Mouse (Mus musculus) kidney, embryonic 16.5 days (tissue): ENCODE data around the gene Narfl. TPM values are rescaled to one million over a fixed set of nuclear protein-coding genes. Genes with fewer than 3 reads are reported as not detected.
A peak's percentile ranks its signal among the peaks of the same experiment; 100 is the strongest.
"Not testable (repeated sequence)": the region's sequence is repeated elsewhere in the genome, so short reads cannot be mapped to it uniquely, and the experiment has no call there.

Experiments used
- ATAC-seq: fragments of 200-750 bp; cut with Nextera tagmentation; 2 replicates; pipeline ENCODE4 v1.8.0; 2017; ENCODE audit warnings: moderate TSS enrichment; ENCODE audit not compliant: low FRiP score, low TSS enrichment
- H3K27ac ChIP-seq: fragments of 300-500 bp; sonication (generic); 2 replicates; pipeline ENCODE4 v1.5.1; 2014; ENCODE audit warnings: low read length
- H3K27me3 ChIP-seq: fragments of 300-500 bp; sonication (generic); 2 replicates; pipeline ENCODE4 v1.6.1; 2014; ENCODE audit warnings: low read length, control low read depth, mixed read lengths; ENCODE audit not compliant: insufficient read depth
- H3K36me3 ChIP-seq: fragments of 300-500 bp; sonication (generic); 2 replicates; pipeline ENCODE4 v1.6.1; 2014; ENCODE audit warnings: low read length, control low read depth, mixed read lengths; ENCODE audit not compliant: insufficient read depth
- H3K4me1 ChIP-seq: fragments of 300-500 bp; sonication (generic); 2 replicates; pipeline ENCODE4 v1.6.1; 2014; ENCODE audit warnings: low read length, control low read depth, mixed read lengths; ENCODE audit not compliant: insufficient read depth
- H3K4me2 ChIP-seq: fragments of 300-500 bp; sonication (generic); replicated peaks from 2 replicates; pipeline ENCODE4 v1.6.1; 2014; ENCODE audit warnings: low read depth, low read length
- H3K4me3 ChIP-seq: fragments of 300-500 bp; sonication (generic); 2 replicates; pipeline ENCODE4 v1.5.1; 2014; ENCODE audit warnings: mild to moderate bottlenecking, low read length
- H3K9ac ChIP-seq: fragments of 300-500 bp; sonication (generic); replicated peaks from 2 replicates; pipeline ENCODE4 v1.6.1; 2014; ENCODE audit warnings: low read length
- H3K9me3 ChIP-seq: fragments of 300-500 bp; sonication (generic); 2 replicates; pipeline ENCODE4 v1.6.1; 2016; ENCODE audit warnings: low read length, control low read depth
- WGBS: fragments of 180-500 bp; shearing (Covaris S2); extraction: QIAGEN DNeasy Blood & Tissue Kit; methylation state at CpG from one replicate; pipeline ENCODE4 v1.1.7; 2014; 5-methylcytosine and 5-hydroxymethylcytosine counted together
- polyA plus RNA-seq: library from polyadenylated mRNA; unstranded; fragments of >200 nt; fragmentation: Nextera tagmentation; extraction: Ambion mirVana; gene quantifications from 2 replicates; pipeline ENCODE4 v1.2.1, GENCODE M21; 2015

The Narfl gene
- polyA plus RNA-seq, 1 experiment from 2014 or later: 39.2 TPM

- Histone ChIP-seq H3K27ac (peak overlapping the region; percentile 58; the same call in 1 of the 2 replicates), H3K4me1 (peaks cover 53% of the 10 kb centered on the region), H3K27me3 (no peaks in the 10 kb centered on the region), H3K9me3 (no peaks in the 10 kb centered on the region), H3K4me3 (peak overlapping the region; percentile 72), H3K9ac (peak overlapping the region; percentile 81), H3K4me2 (peak overlapping the region; percentile 74), H3K36me3 (no peaks in the 10 kb centered on the region)
- ATAC-seq: no peak
- 1% methylated on average over 37 of the region's 37 CpGs for WGBS
Measured at GRCm38 (mm10) chr17:25796211-25796771, 22.7 kb downstream of the Narfl start.

DNA sequence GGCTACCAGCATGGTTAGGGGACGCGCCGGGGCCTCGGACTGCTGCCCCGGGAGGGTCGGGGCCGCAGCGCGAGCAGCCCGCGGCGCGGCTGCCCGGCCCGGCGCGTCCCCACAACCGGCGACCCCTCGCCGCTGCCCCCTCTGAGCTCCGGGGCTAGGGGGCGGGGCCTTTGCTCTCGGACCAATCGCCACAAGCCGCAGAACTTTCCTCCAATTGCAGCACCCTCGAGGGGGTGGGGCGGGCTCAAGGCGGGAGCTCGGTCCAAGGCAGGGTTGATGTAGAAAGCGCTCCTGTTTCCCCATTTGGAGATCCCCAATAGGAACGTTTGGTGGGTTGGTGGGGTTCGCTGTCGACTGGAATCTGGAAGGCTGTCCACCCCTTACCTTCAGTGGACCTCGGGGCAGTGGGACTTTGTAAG, 23.4 kb downstream of the Narfl start, which contains the start of gene Metrn:
Metrn (minus strand) TSS at position 186 of the 419 bp plus-strand sequence.
- WGBS: 0% methylated on average over 35 of the region's 35 CpGs
- Histone ChIP-seq H3K27ac (peak within 1 kb of the TSS; percentile 62), H3K9ac (peak within 1 kb of the TSS; percentile 81), H3K4me3 (peak within 1 kb of the TSS; percentile 72), H3K4me2 (peak within 1 kb of the TSS; percentile 74), H3K9me3 (no peaks in the 10 kb centered on the region), H3K4me1 (peaks cover 50% of the 10 kb centered on the region), H3K36me3 (no peaks in the 10 kb centered on the region), H3K27me3 (no peaks in the 10 kb centered on the region; the same call in 1 of the 2 replicates)
- peak; percentile 80 for ATAC-seq

DNA sequence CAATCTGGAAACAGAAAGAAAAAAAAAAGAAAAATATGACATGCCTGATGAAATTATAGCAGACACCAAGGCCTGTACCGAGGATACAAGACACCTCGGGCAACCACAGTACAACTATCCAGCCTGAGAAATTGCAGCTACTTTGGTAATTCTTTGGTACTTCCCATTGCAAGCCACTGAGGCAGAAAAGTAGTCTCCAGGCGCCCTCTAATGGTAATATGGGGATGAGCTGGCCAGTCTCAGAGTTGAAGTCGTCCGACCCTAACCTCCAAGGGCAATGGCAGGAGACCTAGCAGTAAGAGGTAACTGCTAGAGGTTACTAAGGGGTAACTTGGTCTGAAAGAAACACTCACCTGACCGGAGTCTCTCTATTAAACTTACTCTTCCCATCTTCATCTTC, 27.5 kb downstream of the Narfl start:
- H3K4me2 ChIP-seq: no peak overlapping the region
- H3K36me3 ChIP-seq: no peaks in the 10 kb centered on the region
- ATAC-seq: peak; percentile 37; the same call in 1 of the 2 replicates
- H3K4me1 ChIP-seq: peaks cover 12% of the 10 kb centered on the region
- no peaks in the 10 kb centered on the region for H3K9me3 ChIP-seq
- H3K27ac ChIP-seq: no peak overlapping the region
- peaks cover 15% of the 10 kb centered on the region for H3K27me3 ChIP-seq
- WGBS: 5% methylated on average over 6 of the region's 6 CpGs
- H3K9ac ChIP-seq: no peak overlapping the region
- no peak overlapping the region for H3K4me3 ChIP-seq

GRCm38 (mm10) chr17:25802825-25803517, 29.4 kb downstream of the Narfl start:
- H3K4me2 ChIP-seq: no peak overlapping the region
- H3K27me3 ChIP-seq: peaks cover 16% of the 10 kb centered on the region
- no peaks in the 10 kb centered on the region for H3K36me3 ChIP-seq
- no peaks in the 10 kb centered on the region for H3K4me1 ChIP-seq
- H3K9ac ChIP-seq: no peak overlapping the region
- WGBS: 8% methylated on average over 10 of the region's 10 CpGs
- no peak overlapping the region for H3K27ac ChIP-seq
- peak; percentile 23; the same call in 1 of the 2 replicates for ATAC-seq
- H3K4me3 ChIP-seq: no peak overlapping the region
- no peaks in the 10 kb centered on the region for H3K9me3 ChIP-seq

DNA sequence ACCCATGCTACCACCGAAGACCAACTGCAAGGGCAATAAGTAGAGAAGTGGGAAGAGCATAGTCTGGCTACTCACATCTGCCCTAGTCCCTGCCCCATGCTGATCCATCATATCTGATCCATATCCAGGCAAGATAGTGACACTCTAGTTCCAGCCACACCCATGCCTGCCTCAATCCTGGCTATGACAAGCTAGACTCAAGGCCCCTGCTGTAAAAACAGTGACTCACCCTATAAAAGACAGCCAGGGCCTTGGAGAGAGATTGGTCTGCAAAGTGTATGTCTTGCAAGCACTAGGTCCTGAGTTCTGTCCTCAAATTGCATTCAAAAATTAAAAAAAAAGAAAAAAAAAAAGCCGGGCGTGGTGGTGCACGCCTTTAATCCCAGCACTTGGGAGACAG, 32.9 kb downstream of the Narfl start:
- no peak overlapping the region for H3K9ac ChIP-seq
- H3K9me3 ChIP-seq: no peaks in the 10 kb centered on the region
- H3K4me2 ChIP-seq: no peak overlapping the region
- H3K4me1 ChIP-seq: peaks cover 10% of the 10 kb centered on the region; the same call in 1 of the 2 replicates
- no peaks in the 10 kb centered on the region for H3K36me3 ChIP-seq
- peaks cover 42% of the 10 kb centered on the region for H3K27me3 ChIP-seq
- no peak for ATAC-seq
- 80% methylated on average over 4 of the region's 4 CpGs for WGBS
- H3K4me3 ChIP-seq: no peak overlapping the region
- H3K27ac ChIP-seq: no peak overlapping the region

GRCm38 (mm10) chr17:25807452-25807851, 33.9 kb downstream of the Narfl start:
- H3K9ac ChIP-seq, H3K36me3 ChIP-seq, H3K27ac ChIP-seq, H3K4me3 ChIP-seq, H3K4me2 ChIP-seq, ATAC-seq, H3K9me3 ChIP-seq: not testable (repeated sequence)
- Histone ChIP-seq H3K27me3 (peaks cover 47% of the 10 kb centered on the region), H3K4me1 (peaks cover 10% of the 10 kb centered on the region; the same call in 1 of the 2 replicates)
- WGBS: 50% methylated on average over 2 of the region's 2 CpGs

- H3K27me3 ChIP-seq: peaks cover 49% of the 10 kb centered on the region
- WGBS: 29% methylated on average over 5 of the region's 5 CpGs
Measured at GRCm38 (mm10) chr17:25808028-25808427, 34.5 kb downstream of the Narfl start.

DNA sequence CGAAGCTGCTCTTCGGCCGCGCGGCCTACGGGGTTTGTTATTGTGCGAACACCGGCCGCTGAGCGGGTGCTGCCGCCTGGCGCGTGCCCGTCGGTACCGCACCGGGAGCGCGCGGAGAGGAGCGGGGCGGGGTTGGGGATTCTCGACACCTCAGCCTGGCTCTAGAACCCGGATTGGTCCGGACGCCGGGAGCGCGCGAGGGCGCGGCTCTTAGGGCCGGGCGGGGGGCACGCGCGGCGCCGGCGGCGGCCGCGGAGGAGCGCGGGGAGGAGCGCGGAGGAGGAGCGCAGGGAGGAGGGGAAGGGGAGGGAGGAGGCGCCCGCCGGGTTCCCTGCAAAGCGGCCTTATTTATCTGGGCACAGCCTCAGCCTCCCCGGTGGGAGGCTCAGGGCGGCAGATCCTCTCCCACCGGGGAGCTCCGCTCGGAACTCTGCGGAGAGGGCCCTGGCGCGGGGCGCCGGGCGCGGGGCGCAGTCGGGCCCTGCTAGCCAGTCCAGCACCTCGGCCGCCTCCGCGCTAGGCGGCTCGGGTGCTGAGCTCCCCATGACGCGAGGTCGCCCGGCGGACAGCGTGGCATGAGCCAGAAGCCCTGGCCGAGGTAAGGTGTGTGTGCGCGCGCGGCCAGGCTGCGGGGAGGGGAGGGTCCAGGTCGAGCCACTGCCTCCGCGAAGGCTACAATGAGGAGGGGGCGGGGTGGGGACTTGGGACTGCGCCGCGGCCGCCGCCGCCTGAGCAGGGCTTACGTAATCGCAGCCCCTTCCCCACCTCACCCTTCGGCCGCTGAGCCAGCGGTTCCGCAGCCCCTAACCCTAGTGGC, 35.4 kb downstream of the Narfl start, which contains the start of gene Fbxl16:
Fbxl16 (plus strand) TSS at position 297 of the 817 bp plus-strand sequence.
- Histone ChIP-seq H3K27ac (no peak within 1 kb of the TSS), H3K36me3 (no peaks in the 10 kb centered on the region), H3K9me3 (no peaks in the 10 kb centered on the region), H3K4me3 (peak within 1 kb of the TSS; percentile 63), H3K4me1 (peaks cover 10% of the 10 kb centered on the region; the same call in 1 of the 2 replicates), H3K4me2 (peak within 1 kb of the TSS; percentile 97), H3K9ac (peak within 1 kb of the TSS; percentile 62), H3K27me3 (peaks cover 43% of the 10 kb centered on the region)
- peak; percentile 72 for ATAC-seq
- WGBS: under 1% methylated on average over 80 of the region's 100 CpGs

More at GRCm38 (mm10) chr17:25808028-25808427, 34.5 kb downstream of the Narfl start:
- ATAC-seq: no peak
- Histone ChIP-seq H3K4me1 (peaks cover 10% of the 10 kb centered on the region; the same call in 1 of the 2 replicates), H3K4me2 (0 out of 2 replicates have a peak overlapping the region, but pooled peaks have one; percentile 97), H3K27ac (no peak overlapping the region), H3K9ac (no peak overlapping the region), H3K36me3 (no peaks in the 10 kb centered on the region), H3K9me3 (no peaks in the 10 kb centered on the region), H3K4me3 (peak overlapping the region; percentile 63; the same call in 1 of the 2 replicates)

DNA sequence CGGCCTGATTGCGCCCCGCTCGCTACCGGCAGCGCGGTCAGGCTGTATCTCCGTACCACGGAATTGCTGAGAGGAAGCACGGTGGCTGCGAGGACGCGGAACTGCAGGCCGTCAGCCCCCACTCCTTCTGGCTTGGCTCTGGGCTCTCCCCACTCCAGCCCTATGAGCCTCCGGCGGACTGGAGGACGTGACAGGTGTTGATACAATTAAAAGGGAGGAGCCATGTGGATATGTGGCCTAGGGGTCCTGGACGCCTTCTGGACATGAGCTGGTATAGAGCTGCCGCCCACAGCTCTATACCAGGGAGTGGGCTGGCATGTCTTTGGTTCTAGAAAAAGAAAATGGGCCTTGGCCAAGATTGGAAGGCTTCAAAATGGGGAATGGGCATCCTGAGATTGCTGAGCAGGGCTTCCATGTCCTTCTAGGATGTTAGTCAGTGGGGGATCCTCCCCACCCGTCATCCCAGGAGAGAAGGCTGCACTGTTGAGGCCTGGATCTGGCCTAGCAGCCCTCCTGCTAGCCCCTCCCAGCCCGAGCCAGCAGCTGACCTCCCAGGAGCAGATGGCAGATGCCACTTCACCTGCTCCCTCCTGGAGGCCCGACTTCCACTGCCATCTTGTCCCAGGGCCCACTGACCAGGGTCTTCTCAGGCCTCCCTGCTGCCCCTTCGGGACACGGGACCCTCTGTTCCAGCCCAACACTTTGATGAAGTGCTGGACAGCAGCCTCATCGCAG, 36.2 kb downstream of the Narfl start:
- no peaks in the 10 kb centered on the region for H3K36me3 ChIP-seq

More for the DNA sequence above, 36.2 kb downstream of the Narfl start:
- H3K4me2 ChIP-seq: peak overlapping the region; percentile 97
- peaks cover 10% of the 10 kb centered on the region; the same call in 1 of the 2 replicates for H3K4me1 ChIP-seq
- H3K4me3 ChIP-seq: peak overlapping the region; percentile 63
- peak overlapping the region; percentile 62 for H3K9ac ChIP-seq
- no peaks in the 10 kb centered on the region for H3K9me3 ChIP-seq
- peaks cover 47% of the 10 kb centered on the region for H3K27me3 ChIP-seq
- no peak overlapping the region for H3K27ac ChIP-seq
- 7% methylated on average over 23 of the region's 25 CpGs for WGBS
- peak; percentile 46 for ATAC-seq
